Mouse (Mus musculus): Measurements from ENCODE around the gene Chn2.

Chn2 gene

GRCm38 (mm10) chr6:54075419-54075818, 36.1 kb downstream of the Chn2 start:
- no peak for DNase-seq (ENCODE audit: low read depth, low spot score)

GRCm38 (mm10) chr6:54076625-54077024, 37.3 kb downstream of the Chn2 start:
- DNase-seq (ENCODE audit: low read depth, low spot score), result no peak

- no peak for DNase-seq (ENCODE audit: low read depth, low spot score)
These were observed 38.9 kb downstream of the Chn2 start for GRCm38 (mm10) chr6:54078269-54078668.

GRCm38 (mm10) chr6:54079881-54080280, 40.5 kb downstream of the Chn2 start:
- no peak for DNase-seq (ENCODE audit: low read depth, low spot score)

GRCm38 (mm10) chr6:54080518-54081285, 41.3 kb downstream of the Chn2 start:
- no peak for DNase-seq (ENCODE audit: low read depth, low spot score)

GRCm38 (mm10) chr6:54082576-54082975, 43.2 kb downstream of the Chn2 start:
- DNase-seq (ENCODE audit: low read depth, low spot score), result no peak

- DNase-seq (ENCODE audit: low read depth, low spot score), result no peak
These were observed 44.7 kb downstream of the Chn2 start for GRCm38 (mm10) chr6:54084046-54084445.

GRCm38 (mm10) chr6:54085009-54085408, 45.7 kb downstream of the Chn2 start:
- no peak for DNase-seq (ENCODE audit: low read depth, low spot score)

- DNase-seq (ENCODE audit: low read depth, low spot score), result peak; percentile 67
These were observed 48.8 kb downstream of the Chn2 start for GRCm38 (mm10) chr6:54088168-54088567.

DNA sequence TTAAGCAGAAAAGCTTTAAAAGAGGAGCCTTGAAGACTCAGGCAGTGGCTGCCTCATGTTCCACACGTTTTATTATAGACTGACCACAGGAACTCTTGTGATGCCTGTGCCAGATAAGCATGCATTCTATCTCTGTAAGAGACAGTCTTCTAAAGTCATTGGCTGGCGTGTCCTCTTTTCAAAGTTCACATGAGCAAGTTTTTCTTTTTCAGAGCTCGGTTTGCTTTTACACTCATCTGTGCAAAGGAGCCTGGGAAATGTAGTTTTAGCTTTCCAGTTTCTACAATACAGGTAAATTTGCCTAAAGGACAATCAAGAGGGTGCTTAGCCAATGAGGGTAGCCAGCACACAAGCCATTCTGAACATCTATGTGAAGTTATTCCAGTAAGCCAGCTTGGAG, 51.5 kb downstream of the Chn2 start:
- DNase-seq (ENCODE audit: low read depth, low spot score), result no peak

- peak; percentile 30 for DNase-seq (ENCODE audit: low read depth, low spot score)
These were observed 53.6 kb downstream of the Chn2 start for GRCm38 (mm10) chr6:54092920-54093319.

DNA sequence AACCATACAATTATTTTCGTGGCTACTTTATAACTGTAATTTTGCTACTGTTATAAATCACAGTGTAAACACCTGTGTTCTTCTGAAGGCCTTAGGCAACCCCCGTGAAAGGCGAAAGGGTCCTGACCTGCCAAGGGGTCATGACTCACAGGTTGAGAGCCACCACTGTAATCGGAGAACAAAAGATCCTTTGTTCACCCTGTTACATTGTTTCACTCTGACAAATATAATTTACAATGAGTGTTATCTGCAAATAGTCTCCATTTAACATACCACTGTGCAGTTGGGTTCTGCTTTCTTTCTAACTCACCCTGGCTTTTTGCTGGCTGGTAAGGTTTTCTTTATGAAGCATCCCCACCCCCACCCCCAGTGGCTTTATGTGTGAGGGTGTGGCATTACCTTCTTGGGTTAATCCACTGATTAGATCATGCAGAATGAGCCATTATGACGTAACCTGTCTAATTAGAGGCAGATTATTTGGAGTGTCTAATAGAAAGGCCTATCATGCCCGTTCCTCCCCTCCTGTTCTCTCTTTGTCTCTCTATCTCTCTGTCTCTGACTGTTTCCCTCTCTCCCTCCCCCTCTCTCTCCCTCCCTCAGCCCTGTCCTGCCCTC, 56.9 kb downstream of the Chn2 start:
- no peak for DNase-seq (ENCODE audit: low read depth, low spot score)

- no peak for DNase-seq (ENCODE audit: low read depth, low spot score)
These were observed 57.5 kb downstream of the Chn2 start for GRCm38 (mm10) chr6:54096836-54097235.

GRCm38 (mm10) chr6:54098339-54098738, 59.0 kb downstream of the Chn2 start:
- no peak for DNase-seq (ENCODE audit: low read depth, low spot score)

- DNase-seq (ENCODE audit: low read depth, low spot score), result no peak
These were observed 60.3 kb downstream of the Chn2 start for GRCm38 (mm10) chr6:54099659-54100058.

DNA sequence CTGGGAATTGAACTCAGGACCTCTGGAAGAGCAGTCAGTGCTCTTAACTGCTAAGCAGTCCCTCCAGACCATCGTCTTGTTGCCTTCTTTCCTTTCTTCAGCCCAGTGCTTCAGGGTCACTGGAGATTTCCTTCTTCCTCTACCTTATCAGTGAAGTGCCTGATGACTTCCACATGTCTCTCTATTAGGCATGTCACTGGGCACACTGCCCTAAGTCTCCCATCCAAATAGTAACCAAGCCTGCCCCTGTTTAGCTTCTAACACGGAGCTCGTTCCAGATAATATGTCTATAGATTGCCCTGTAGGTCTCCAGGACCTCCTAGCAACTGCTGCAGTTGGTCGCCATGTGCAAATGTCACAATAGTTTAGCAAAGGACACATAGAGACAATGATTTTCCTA, 62.9 kb downstream of the Chn2 start:
- no peak for DNase-seq (ENCODE audit: low read depth, low spot score)

GRCm38 (mm10) chr6:54103276-54103975, 64.1 kb downstream of the Chn2 start:
- DNase-seq (ENCODE audit: low read depth, low spot score), result no peak

DNA sequence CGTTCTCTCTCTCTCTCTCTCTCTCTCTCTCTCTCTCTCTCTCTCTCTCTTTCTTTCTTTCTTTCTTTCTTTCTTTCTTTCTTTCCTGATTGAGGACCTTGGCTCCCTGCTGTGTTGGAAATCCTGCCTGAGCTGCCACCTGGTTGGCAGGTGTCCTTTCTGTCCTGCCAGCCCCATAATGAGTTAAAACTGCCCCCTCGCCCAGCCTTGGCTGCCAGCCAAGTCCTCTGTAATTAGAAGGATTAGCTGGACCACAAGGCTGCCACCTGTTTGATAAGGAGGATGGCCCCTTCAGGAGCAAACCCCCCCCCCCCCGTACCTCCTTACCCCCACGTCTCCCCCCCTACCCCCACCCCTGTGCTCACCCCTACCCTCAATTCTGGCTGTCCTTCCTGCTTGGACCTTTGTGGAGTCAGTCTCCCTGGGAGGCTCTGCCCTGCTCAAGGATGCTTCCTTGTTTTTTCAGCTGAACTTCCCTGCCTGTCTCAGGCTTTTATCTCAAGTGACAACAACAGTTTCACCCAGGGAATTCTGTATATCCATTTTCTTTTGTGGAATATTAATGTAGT, 72.1 kb downstream of the Chn2 start:
- no peak for DNase-seq (ENCODE audit: low read depth, low spot score)

DNA sequence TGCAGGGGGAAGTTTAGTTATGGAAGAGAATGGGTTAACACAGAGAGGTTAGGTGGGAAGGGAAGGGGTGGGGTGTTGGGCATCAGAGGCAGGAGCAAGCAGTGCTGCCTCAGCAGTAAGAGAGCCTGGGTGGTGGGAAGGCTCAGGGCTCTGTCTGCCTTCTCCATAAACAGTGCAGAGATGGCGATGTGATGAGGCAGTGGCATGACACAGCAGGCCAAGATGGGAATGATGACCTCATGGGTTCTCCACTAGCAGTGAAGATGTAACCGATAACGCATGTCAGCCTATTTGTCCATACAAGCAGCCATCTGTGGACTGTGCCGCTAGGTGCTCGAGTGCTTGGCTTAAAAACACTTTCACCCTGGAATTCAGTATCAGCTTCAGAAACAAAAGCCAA, 74.0 kb downstream of the Chn2 start:
- DNase-seq (ENCODE audit: low read depth, low spot score), result no peak

DNA sequence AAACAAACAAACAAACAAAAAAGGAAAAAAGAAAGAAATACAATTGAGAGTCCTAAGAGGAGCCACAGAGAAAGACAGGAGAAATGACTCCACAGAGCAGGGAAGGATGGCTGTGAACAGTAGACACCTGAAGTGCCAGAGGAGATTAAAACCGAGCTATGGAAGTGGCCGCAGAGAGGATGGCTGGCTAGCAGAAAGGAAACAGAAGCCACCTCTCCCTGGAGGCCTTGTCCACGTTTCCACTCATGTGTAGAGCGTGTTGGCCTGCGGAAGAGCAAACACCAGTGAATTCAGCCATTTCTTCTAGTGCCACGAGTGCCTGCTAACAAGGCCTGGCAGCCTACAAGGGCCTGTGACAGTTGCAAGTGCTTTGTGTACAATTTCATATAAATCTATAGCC, 75.1 kb downstream of the Chn2 start:
- DNase-seq (ENCODE audit: low read depth, low spot score), result no peak

DNA sequence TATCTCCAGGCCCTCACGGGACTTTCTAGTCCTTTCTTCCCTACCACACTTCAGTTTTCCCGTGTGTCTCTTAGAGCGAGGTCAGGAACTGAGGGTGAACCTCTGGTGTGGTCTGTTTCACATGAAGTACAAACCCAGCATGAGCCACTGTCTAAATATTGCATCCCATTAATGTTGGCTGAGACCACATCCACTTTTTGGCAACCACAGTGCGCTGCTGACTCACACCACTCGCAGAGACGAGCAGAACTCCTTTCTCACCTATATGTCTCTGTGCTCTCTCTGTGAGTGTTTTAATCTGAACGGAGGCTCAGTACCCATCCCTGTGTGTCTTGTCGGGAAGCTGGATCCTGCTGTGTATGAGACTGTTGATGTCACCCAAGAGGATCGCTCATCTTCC, 76.9 kb downstream of the Chn2 start:
- no peak for DNase-seq (ENCODE audit: low read depth, low spot score)

DNA sequence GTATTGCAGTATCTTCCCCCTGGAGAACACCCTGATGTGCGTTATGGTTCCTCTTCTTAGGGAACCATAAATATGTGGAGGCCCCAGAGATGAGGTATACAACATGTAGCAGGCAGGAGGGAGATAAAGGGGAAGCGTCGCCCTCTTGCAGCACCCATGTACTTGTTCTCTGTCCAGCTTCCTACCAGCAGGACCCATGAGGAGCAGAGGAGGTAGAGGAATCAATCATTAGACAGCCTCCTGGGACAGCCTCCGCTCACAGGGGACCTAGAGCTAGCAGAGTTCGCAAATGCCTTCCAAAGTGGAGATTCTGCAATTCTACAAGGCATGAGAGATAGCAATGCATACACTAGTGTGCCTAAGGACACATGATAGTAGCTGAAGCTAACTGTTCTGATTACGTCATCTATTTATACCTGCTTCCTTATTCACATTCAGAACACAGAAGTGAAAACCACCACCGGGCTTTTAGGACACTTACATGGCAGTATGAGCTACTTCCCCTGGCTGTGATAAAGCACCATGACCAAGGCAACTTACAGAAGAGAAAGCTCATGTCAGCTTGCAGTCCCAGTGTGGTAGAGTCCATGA, 77.7 kb downstream of the Chn2 start:
- DNase-seq (ENCODE audit: low read depth, low spot score), result no peak

All from CD4-positive, CD25-positive, alpha-beta regulatory T cell, adult 2 months (primary cell).